Mouse (Mus musculus): ENCODE measurements around the gene Snx15.

Snx15 gene

DNA sequence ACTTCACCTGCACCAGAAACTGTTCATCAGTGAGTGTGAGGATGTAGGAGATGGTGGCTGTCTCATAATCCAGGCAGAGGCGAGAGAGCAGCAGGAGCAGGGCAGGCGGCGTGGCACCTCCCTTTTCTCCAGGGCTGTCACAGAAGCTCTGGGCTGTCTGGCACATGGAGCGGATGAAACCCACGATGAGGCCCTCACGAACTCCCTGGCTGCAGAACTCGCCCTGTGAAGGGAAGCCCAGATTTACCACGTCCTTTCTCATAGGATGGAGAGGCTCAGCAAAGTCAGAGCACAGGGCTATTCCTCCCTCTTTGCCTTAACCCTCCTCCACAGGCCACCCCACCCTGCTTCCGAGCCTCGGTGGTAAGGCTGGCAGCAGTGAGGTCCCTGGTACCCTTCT, 58.3 kb downstream of the Snx15 start:
- POLR2A ChIA-PET, result interaction anchor here in 3 of 4 experiments (0.9 to 47.9 kb wide), 24 partner anchors 6 to 343 kb away, joined by 3 to 1520 read pairs (median 4); partner anchors contain the start of genes Cdca5 (in 3 of the 3), Zfpl1 (in 3 of the 3), Znhit2 (in 3 of the 3) and Fau (in 2 of the 3)
- CTCF ChIA-PET, result interaction anchor here in 3 of 4 experiments (1.0 to 2.6 kb wide), 6 partner anchors 8 to 327 kb away, joined by 3 to 11 read pairs (median 6); partner anchors contain the start of genes Znhit2 (in 2 of the 3), Cdca5 (in 1 of the 3), Tmem262 (in 1 of the 3) and Zfpl1 (in 1 of the 3)
